Mouse (Mus musculus) intestine, embryonic 15.5 days (tissue): ENCODE measurements around the gene Adprhl1. TPM values are rescaled to one million over a fixed set of nuclear protein-coding genes. Genes with fewer than 3 reads are reported as not detected.

Experiments used
- ATAC-seq: fragments of 200-750 bp; cut with Nextera tagmentation; 2 replicates; pipeline ENCODE4 v1.8.0; 2017; ENCODE audit warnings: moderate TSS enrichment, moderate library complexity
- H3K27ac ChIP-seq: fragments of 300-500 bp; sonication (generic); 2 replicates; pipeline ENCODE4 v1.5.1; 2015; ENCODE audit warnings: mild to moderate bottlenecking, inconsistent platforms
- H3K27me3 ChIP-seq: fragments of 300-500 bp; sonication (generic); replicated peaks from 2 replicates; pipeline ENCODE4 v1.6.1; 2015; ENCODE audit warnings: inconsistent platforms
- H3K36me3 ChIP-seq: fragments of 300-500 bp; sonication (generic); 2 replicates; pipeline ENCODE4 v1.6.1; 2015; ENCODE audit warnings: inconsistent platforms
- H3K4me1 ChIP-seq: fragments of 300-500 bp; sonication (generic); replicated peaks from 2 replicates; pipeline ENCODE4 v1.6.1; 2015; ENCODE audit warnings: inconsistent platforms
- H3K4me2 ChIP-seq: fragments of 300-500 bp; sonication (generic); replicated peaks from 2 replicates; pipeline ENCODE4 v1.6.1; 2015; ENCODE audit warnings: mild to moderate bottlenecking, inconsistent platforms
- H3K4me3 ChIP-seq: fragments of 300-500 bp; sonication (generic); replicated peaks from 2 replicates; pipeline ENCODE4 v1.5.1; 2015; ENCODE audit warnings: inconsistent platforms
- H3K9ac ChIP-seq: fragments of 300-500 bp; sonication (generic); 2 replicates; pipeline ENCODE4 v1.6.1; 2015; ENCODE audit warnings: inconsistent platforms
- H3K9me3 ChIP-seq: fragments of 300-500 bp; sonication (generic); 2 replicates; pipeline ENCODE4 v1.6.1; 2016; ENCODE audit warnings: inconsistent platforms
- WGBS: fragments of 180-500 bp; shearing (Covaris S2); methylation state at CpG from one replicate; pipeline ENCODE4 v1.1.7; 2015; 5-methylcytosine and 5-hydroxymethylcytosine counted together
- polyA plus RNA-seq: library from polyadenylated mRNA; unstranded; fragments of >200 nt; fragmentation: Nextera tagmentation; extraction: Ambion mirVana; gene quantifications from 2 replicates; pipeline ENCODE4 v1.2.1, GENCODE M21; 2015

The Adprhl1 gene
- polyA plus RNA-seq, 1 experiment from 2014 or later: 0.24 TPM

GRCm38 (mm10) chr8:13203472-13203871, 50.5 kb downstream of the Adprhl1 start:
- no peak overlapping the region for H3K27ac ChIP-seq
- H3K4me1 ChIP-seq: peaks cover 2% of the 10 kb centered on the region
- H3K4me2 ChIP-seq: no peak overlapping the region
- no peaks in the 10 kb centered on the region for H3K36me3 ChIP-seq
- peaks cover 11% of the 10 kb centered on the region; the same call in 1 of the 2 replicates for H3K27me3 ChIP-seq
- no peaks in the 10 kb centered on the region for H3K9me3 ChIP-seq
- no peak overlapping the region for H3K9ac ChIP-seq
- no peak overlapping the region for H3K4me3 ChIP-seq
- WGBS: 82% methylated on average over 1 of the region's 1 CpGs
- ATAC-seq: no peak

- Histone ChIP-seq H3K4me3 (no peak overlapping the region), H3K9me3 (no peaks in the 10 kb centered on the region), H3K27me3 (peaks cover 11% of the 10 kb centered on the region; the same call in 1 of the 2 replicates), H3K27ac (no peak overlapping the region), H3K9ac (no peak overlapping the region), H3K4me2 (no peak overlapping the region), H3K4me1 (peaks cover 2% of the 10 kb centered on the region), H3K36me3 (no peaks in the 10 kb centered on the region)
- WGBS: 90% methylated on average over 3 of the region's 3 CpGs
- no peak for ATAC-seq
Observed at GRCm38 (mm10) chr8:13202806-13203205, 51.2 kb downstream of the Adprhl1 start.

GRCm38 (mm10) chr8:13202041-13202440, 51.9 kb downstream of the Adprhl1 start:
- Histone ChIP-seq H3K4me2 (peak overlapping the region; percentile 86), H3K4me3 (0 out of 2 replicates have a peak overlapping the region, but pooled peaks have one; percentile 0), H3K27ac (no peak overlapping the region)

GRCm38 (mm10) chr8:13201013-13201334, 53.0 kb downstream of the Adprhl1 start:
- Histone ChIP-seq H3K36me3 (no peaks in the 10 kb centered on the region), H3K27me3 (peaks cover 11% of the 10 kb centered on the region; the same call in 1 of the 2 replicates), H3K9ac (peak overlapping the region; percentile 40), H3K4me2 (peak overlapping the region; percentile 86), H3K4me1 (peaks cover 4% of the 10 kb centered on the region), H3K4me3 (peak overlapping the region; percentile 64), H3K9me3 (no peaks in the 10 kb centered on the region), H3K27ac (peak overlapping the region; percentile 13)
- 0 out of 2 replicates have a peak, but pooled peaks have one; percentile 25 for ATAC-seq
- 2% methylated on average over 18 of the region's 18 CpGs for WGBS

More at GRCm38 (mm10) chr8:13202041-13202440, 51.9 kb downstream of the Adprhl1 start:
- Histone ChIP-seq H3K9me3 (no peaks in the 10 kb centered on the region), H3K9ac (no peak overlapping the region), H3K27me3 (peaks cover 11% of the 10 kb centered on the region; the same call in 1 of the 2 replicates), H3K4me1 (peaks cover 2% of the 10 kb centered on the region), H3K36me3 (no peaks in the 10 kb centered on the region)
- ATAC-seq: no peak
- WGBS: 55% methylated on average over 3 of the region's 3 CpGs

GRCm38 (mm10) chr8:13200301-13201012, 53.5 kb downstream of the Adprhl1 start, which contains the start of gene Grtp1:
Grtp1 (minus strand) TSS chr8:13200620.
- 2% methylated on average over 55 of the region's 58 CpGs for WGBS

GRCm38 (mm10) chr8:13199385-13200061, 54.4 kb downstream of the Adprhl1 start:
- 22% methylated on average over 14 of the region's 14 CpGs for WGBS
- Histone ChIP-seq H3K9me3 (no peaks in the 10 kb centered on the region), H3K4me3 (peak overlapping the region; percentile 64), H3K4me1 (peaks cover 3% of the 10 kb centered on the region), H3K27me3 (peaks cover 11% of the 10 kb centered on the region; the same call in 1 of the 2 replicates), H3K27ac (peak overlapping the region; percentile 61), H3K36me3 (no peaks in the 10 kb centered on the region), H3K9ac (peak overlapping the region; percentile 60), H3K4me2 (peak overlapping the region; percentile 86)
- ATAC-seq: peak; percentile 73

More at GRCm38 (mm10) chr8:13200301-13201012, 53.5 kb downstream of the Adprhl1 start, which contains the start of gene Grtp1:
- Histone ChIP-seq H3K4me3 (peak within 1 kb of the TSS; percentile 64), H3K9ac (peak within 1 kb of the TSS; percentile 60), H3K9me3 (no peaks in the 10 kb centered on the region), H3K4me2 (peak within 1 kb of the TSS; percentile 86), H3K4me1 (peaks cover 5% of the 10 kb centered on the region), H3K36me3 (no peaks in the 10 kb centered on the region), H3K27ac (peak within 1 kb of the TSS; percentile 61), H3K27me3 (peaks cover 11% of the 10 kb centered on the region; the same call in 1 of the 2 replicates)
- peak; percentile 64 for ATAC-seq

- Histone ChIP-seq H3K9me3 (no peaks in the 10 kb centered on the region), H3K4me2 (no peak overlapping the region), H3K27me3 (peaks cover 11% of the 10 kb centered on the region; the same call in 1 of the 2 replicates), H3K4me3 (no peak overlapping the region), H3K36me3 (no peaks in the 10 kb centered on the region), H3K4me1 (peaks cover 3% of the 10 kb centered on the region; the same call in 1 of the 2 replicates), H3K9ac (no peak overlapping the region), H3K27ac (no peak overlapping the region)
- ATAC-seq: no peak
- WGBS: 90% methylated on average over 5 of the region's 5 CpGs
Observed at GRCm38 (mm10) chr8:13197493-13197892, 56.5 kb downstream of the Adprhl1 start.

- Histone ChIP-seq H3K4me2 (no peak overlapping the region), H3K4me1 (0 out of 2 replicates have a peak, but pooled peaks cover 3% of the 10 kb centered on the region), H3K27ac (no peak overlapping the region), H3K9me3 (no peaks in the 10 kb centered on the region), H3K4me3 (no peak overlapping the region), H3K9ac (no peak overlapping the region), H3K27me3 (0 out of 2 replicates have a peak, but pooled peaks cover 4% of the 10 kb centered on the region), H3K36me3 (no peaks in the 10 kb centered on the region)
- 55% methylated on average over 10 of the region's 10 CpGs for WGBS
- no peak for ATAC-seq
Observed at GRCm38 (mm10) chr8:13194818-13195217, 59.1 kb downstream of the Adprhl1 start.

- no peaks in the 10 kb centered on the region for H3K27me3 ChIP-seq
- H3K27ac ChIP-seq: no peak overlapping the region
- no peak for ATAC-seq
- peaks cover 3% of the 10 kb centered on the region; the same call in 1 of the 2 replicates for H3K36me3 ChIP-seq
- H3K9me3 ChIP-seq: no peaks in the 10 kb centered on the region
- no peak overlapping the region for H3K9ac ChIP-seq
- no peak overlapping the region for H3K4me3 ChIP-seq
- no peak overlapping the region for H3K4me2 ChIP-seq
- no peaks in the 10 kb centered on the region for H3K4me1 ChIP-seq
- WGBS: 91% methylated on average over 8 of the region's 8 CpGs
Observed at GRCm38 (mm10) chr8:13190235-13190634, 63.7 kb downstream of the Adprhl1 start.

GRCm38 (mm10) chr8:13188857-13189256, 65.1 kb downstream of the Adprhl1 start:
- H3K9ac ChIP-seq: no peak overlapping the region
- no peaks in the 10 kb centered on the region for H3K27me3 ChIP-seq
- no peak overlapping the region for H3K27ac ChIP-seq
- no peak overlapping the region for H3K4me2 ChIP-seq
- no peaks in the 10 kb centered on the region for H3K4me1 ChIP-seq
- ATAC-seq: no peak
- WGBS: 87% methylated on average over 1 of the region's 1 CpGs
- no peaks in the 10 kb centered on the region for H3K9me3 ChIP-seq
- H3K4me3 ChIP-seq: no peak overlapping the region
- peaks cover 3% of the 10 kb centered on the region; the same call in 1 of the 2 replicates for H3K36me3 ChIP-seq

- Histone ChIP-seq H3K4me1 (no peaks in the 10 kb centered on the region), H3K27ac (no peak overlapping the region), H3K4me3 (no peak overlapping the region), H3K36me3 (peaks cover 3% of the 10 kb centered on the region; the same call in 1 of the 2 replicates), H3K27me3 (no peaks in the 10 kb centered on the region), H3K9ac (no peak overlapping the region), H3K9me3 (no peaks in the 10 kb centered on the region), H3K4me2 (no peak overlapping the region)
- 91% methylated on average over 13 of the region's 13 CpGs for WGBS
- no peak for ATAC-seq
Observed at GRCm38 (mm10) chr8:13188052-13188555, 65.9 kb downstream of the Adprhl1 start.

GRCm38 (mm10) chr8:13187638-13188037, 66.3 kb downstream of the Adprhl1 start:
- Histone ChIP-seq H3K4me3 (no peak overlapping the region), H3K4me2 (no peak overlapping the region), H3K9ac (no peak overlapping the region; the same call in 1 of the 2 replicates), H3K27me3 (no peaks in the 10 kb centered on the region), H3K27ac (no peak overlapping the region), H3K9me3 (no peaks in the 10 kb centered on the region), H3K4me1 (no peaks in the 10 kb centered on the region), H3K36me3 (peaks cover 3% of the 10 kb centered on the region; the same call in 1 of the 2 replicates)
- ATAC-seq: no peak
- 77% methylated on average over 7 of the region's 7 CpGs for WGBS
